Mouse (Mus musculus) stomach, postnatal 0 days (tissue): ENCODE measurements around the gene Necab3. TPM values are rescaled to one million over a fixed set of nuclear protein-coding genes. Genes with fewer than 3 reads are reported as not detected.

ENCODE experiments used
- ATAC-seq: fragments of 200-750 bp; cut with Nextera tagmentation; 2 replicates; pipeline ENCODE4 v1.8.0; 2017; ENCODE audit not compliant: low FRiP score, low TSS enrichment
- DNase-seq: peaks from one replicate; pipeline ENCODE4 v3.0.0-alpha.2; 2016; ENCODE audit warnings: low spot score
- H3K27ac ChIP-seq: fragments of 300-500 bp; sonication (generic); replicated peaks from 2 replicates; pipeline ENCODE4 v1.5.1; 2014; ENCODE audit warnings: mild to moderate bottlenecking, control low read depth
- H3K27me3 ChIP-seq: fragments of 300-500 bp; sonication (generic); 2 replicates; pipeline ENCODE4 v1.6.1; 2014; ENCODE audit warnings: low read length; ENCODE audit not compliant: control insufficient read depth, insufficient read depth
- H3K36me3 ChIP-seq: fragments of 300-500 bp; sonication (generic); 2 replicates; pipeline ENCODE4 v1.6.1; 2014; ENCODE audit warnings: low read length, mixed read lengths; ENCODE audit not compliant: control insufficient read depth, insufficient read depth
- H3K4me1 ChIP-seq: fragments of 300-500 bp; sonication (generic); replicated peaks from 2 replicates; pipeline ENCODE4 v1.6.1; 2014; ENCODE audit warnings: antibody characterized with exemption; ENCODE audit not compliant: control insufficient read depth, insufficient read depth
- H3K4me2 ChIP-seq: fragments of 300-500 bp; sonication (generic); replicated peaks from 2 replicates; pipeline ENCODE4 v1.6.1; 2014; ENCODE audit warnings: low read depth, mild to moderate bottlenecking, control low read depth, moderate library complexity
- H3K4me3 ChIP-seq: fragments of 300-500 bp; sonication (generic); 2 replicates; pipeline ENCODE4 v1.5.1; 2014; ENCODE audit warnings: low read depth, low read length, control low read depth
- H3K9ac ChIP-seq: fragments of 300-500 bp; sonication (generic); 2 replicates; pipeline ENCODE4 v1.6.1; 2014; ENCODE audit warnings: mild to moderate bottlenecking, low read length, control low read depth, mixed read lengths
- H3K9me3 ChIP-seq: fragments of 300-500 bp; sonication (generic); 2 replicates; pipeline ENCODE4 v1.6.1; 2016; ENCODE audit warnings: low read length; ENCODE audit not compliant: control insufficient read depth
- CTCF ChIP-seq: IDR thresholded peaks from 2 replicates; pipeline ENCODE4 v1.5.1; 2016; ENCODE audit warnings: antibody characterized with exemption, low read depth, mild to moderate bottlenecking, moderate library complexity
- EP300 ChIP-seq: optimal IDR thresholded peaks from 2 replicates; pipeline ENCODE3; 2016; ENCODE audit warnings: antibody characterized with exemption
- WGBS: fragments of 180-500 bp; shearing (Covaris S2); extraction: QIAGEN DNeasy Blood & Tissue Kit; methylation state at CpG from one replicate; pipeline ENCODE4 v1.1.7; 2014; 5-methylcytosine and 5-hydroxymethylcytosine counted together
- polyA plus RNA-seq: library from polyadenylated mRNA; unstranded; fragments of >200 nt; fragmentation: Nextera tagmentation; extraction: Ambion mirVana; gene quantifications from 2 replicates; pipeline ENCODE4 v1.2.1, GENCODE M21; 2015

Necab3 gene
- polyA plus RNA-seq, 1 experiment from 2014 or later: 0.70 TPM

- no peaks in the 10 kb centered on the region for H3K36me3 ChIP-seq
- no peak overlapping the region for H3K4me3 ChIP-seq
- TF ChIP-seq EP300: no peak
- no peak for TF ChIP-seq CTCF
- 88% methylated on average over 2 of the region's 2 CpGs for WGBS
- ATAC-seq (no peak), DNase-seq (no peak)
- H3K27ac ChIP-seq: no peak overlapping the region
- H3K4me1 ChIP-seq: no peaks in the 10 kb centered on the region
- H3K9me3 ChIP-seq: no peaks in the 10 kb centered on the region
- no peaks in the 10 kb centered on the region for H3K27me3 ChIP-seq
- H3K4me2 ChIP-seq: no peak overlapping the region
- H3K9ac ChIP-seq: no peak overlapping the region
These were observed 58.9 kb downstream of the Necab3 start for GRCm38 (mm10) chr2:154499717-154500247.

GRCm38 (mm10) chr2:154498571-154498970 is 60.1 kb downstream of the Necab3 start:
- DNase-seq (no peak), ATAC-seq (no peak)
- Histone ChIP-seq H3K9ac (no peak overlapping the region), H3K27me3 (no peaks in the 10 kb centered on the region), H3K4me1 (no peaks in the 10 kb centered on the region), H3K27ac (no peak overlapping the region), H3K4me2 (no peak overlapping the region), H3K36me3 (no peaks in the 10 kb centered on the region), H3K9me3 (no peaks in the 10 kb centered on the region), H3K4me3 (no peak overlapping the region)
- no peak for TF ChIP-seq EP300
- TF ChIP-seq CTCF: no peak
- WGBS: 54% methylated on average over 5 of the region's 5 CpGs

- 87% methylated on average over 4 of the region's 4 CpGs for WGBS
- Histone ChIP-seq H3K4me1 (no peaks in the 10 kb centered on the region), H3K27me3 (no peaks in the 10 kb centered on the region), H3K4me2 (no peak overlapping the region), H3K4me3 (no peak overlapping the region), H3K9me3 (no peaks in the 10 kb centered on the region), H3K36me3 (no peaks in the 10 kb centered on the region), H3K9ac (no peak overlapping the region), H3K27ac (no peak overlapping the region)
- DNase-seq: no peak
- no peak for ATAC-seq
- no peak for TF ChIP-seq EP300
- TF ChIP-seq CTCF: no peak
These were observed 63.7 kb downstream of the Necab3 start for GRCm38 (mm10) chr2:154495021-154495420.

Other genes starting within 250 kb of the Necab3 start
- 6.2 and 25.9 TPM in 2 replicates for gene Cdk5rap1, start 185.9 kb downstream of the Necab3 start, polyA plus RNA-seq
- gene Snta1, start 150.8 kb downstream of the Necab3 start, polyA plus RNA-seq: 6.7 and 7.2 TPM in 2 replicates
- 10.3 and 10.4 TPM in 2 replicates for gene Cbfa2t2, start 122.4 kb downstream of the Necab3 start, polyA plus RNA-seq
- 0.87 and 0.89 TPM in 2 replicates for gene 1700003F12Rik, start 11.8 kb downstream of the Necab3 start, polyA plus RNA-seq
- not detected in 2 replicates for gene Actl10, start 7.1 kb downstream of the Necab3 start, polyA plus RNA-seq
- 5.7 and 6.1 TPM in 2 replicates for gene E2f1, start 11.0 kb upstream of the Necab3 start, polyA plus RNA-seq
- 49.7 and 52.8 TPM in 2 replicates for gene Pxmp4, start 44.8 kb upstream of the Necab3 start, polyA plus RNA-seq
- 0.27 and 0.45 TPM in 2 replicates for gene Zfp341, start 54.4 kb upstream of the Necab3 start, polyA plus RNA-seq
- 0.22 and 0.28 TPM in 2 replicates for gene 4930519P11Rik, start 54.5 kb upstream of the Necab3 start, polyA plus RNA-seq
- 37.3 and 42.7 TPM in 2 replicates for gene Chmp4b, start 92.8 kb upstream of the Necab3 start, polyA plus RNA-seq
- gene Gm14214, start 211.1 kb upstream of the Necab3 start, polyA plus RNA-seq: not detected in 2 replicates
- 16.8 and 18.7 TPM in 2 replicates for gene Raly, start 232.2 kb upstream of the Necab3 start, polyA plus RNA-seq
- 0.41 and 0.65 TPM in 2 replicates for gene a, start 232.5 kb upstream of the Necab3 start, polyA plus RNA-seq